Mouse (Mus musculus) kidney, adult 2 months (tissue): ENCODE measurements around the gene Sugct. TPM values are rescaled to one million over a fixed set of nuclear protein-coding genes. Genes with fewer than 3 reads are reported as not detected.

Experiments used
- DNase-seq: peaks from one replicate; pipeline ENCODE4 v3.0.0; 2021
- H3K27ac ChIP-seq: fragments of 200-500 bp; 2 replicates; pipeline ENCODE4 v1.5.1; 2012; ENCODE audit warnings: low read depth, low read length, control low read depth, inconsistent platforms; ENCODE audit not compliant: insufficient read depth
- H3K27me3 ChIP-seq: fragments of 200-500 bp; replicated peaks from 2 replicates; pipeline ENCODE4 v1.6.1; 2012; ENCODE audit warnings: mild to moderate bottlenecking, moderate library complexity, low read length, inconsistent platforms; ENCODE audit not compliant: control insufficient read depth, insufficient read depth
- H3K36me3 ChIP-seq: fragments of 200-500 bp; 2 replicates; pipeline ENCODE4 v1.6.1; 2012; ENCODE audit warnings: mild to moderate bottlenecking, moderate library complexity, low read length, inconsistent platforms; ENCODE audit not compliant: control insufficient read depth, insufficient read depth
- H3K4me1 ChIP-seq: fragments of 200-500 bp; 2 replicates; pipeline ENCODE4 v1.6.1; 2011; ENCODE audit warnings: low read length; ENCODE audit not compliant: control insufficient read depth, insufficient read depth
- H3K4me3 ChIP-seq: fragments of 200-500 bp; 2 replicates; pipeline ENCODE4 v1.5.1; 2011; ENCODE audit warnings: mild to moderate bottlenecking, low read depth, low read length, control low read depth; ENCODE audit not compliant: insufficient read depth
- CTCF ChIP-seq: fragments of 200-500 bp; conservative IDR thresholded peaks from 2 replicates; pipeline ENCODE4 v1.5.1; 2011; ENCODE audit warnings: low read depth, mild to moderate bottlenecking, control low read depth, low read length, moderate library complexity, mixed read lengths; ENCODE audit not compliant: insufficient read depth, insufficient read length
- POLR2A ChIP-seq: fragments of 200-500 bp; IDR thresholded peaks from one replicate; pipeline ENCODE4 v1.6.1; 2011; ENCODE audit warnings: low read depth, low read length, control low read depth
- WGBS: fragments of 180-500 bp; shearing (Covaris S2); methylation state at CpG from one replicate; pipeline ENCODE4 v1.1.7; 2018; 5-methylcytosine and 5-hydroxymethylcytosine counted together
- polyA plus RNA-seq: library from polyadenylated mRNA; depleted of rRNA; stranded (reverse); fragments of >200 nt; gene quantifications from 2 replicates; pipeline ENCODE4 v1.2.3, GENCODE M21; 2012; rRNA removed

The Sugct gene
- polyA plus RNA-seq, 1 experiment, result 35.5 TPM

GRCm38 (mm10) chr13:16816747-16817146 is 878.6 kb downstream of the Sugct start:
- H3K27me3 ChIP-seq, result no peaks in the 10 kb centered on the region
- H3K36me3 ChIP-seq, result no peaks in the 10 kb centered on the region
- whole genome bisulfite sequencing, result 79% methylated on average over 5 of the region's 5 CpGs
- no peak for DNase-seq
- no peak overlapping the region for H3K4me3 ChIP-seq
- TF ChIP-seq CTCF (no peak), POLR2A (no peak)
- no peaks in the 10 kb centered on the region for H3K4me1 ChIP-seq
- H3K27ac ChIP-seq, result no peak overlapping the region

GRCm38 (mm10) chr13:16812268-16812667 is 883.1 kb downstream of the Sugct start:
- DNase-seq, result no peak
- Histone ChIP-seq H3K27ac (no peak overlapping the region), H3K4me1 (no peaks in the 10 kb centered on the region), H3K36me3 (no peaks in the 10 kb centered on the region), H3K4me3 (no peak overlapping the region), H3K27me3 (no peaks in the 10 kb centered on the region)
- 93% methylated on average over 2 of the region's 2 CpGs for WGBS
- TF ChIP-seq CTCF (no peak), POLR2A (no peak)

Other genes with a start within 250 kb of the Sugct start
- gene Mplkip, start 361 bp downstream of the Sugct start, polyA plus RNA-seq, result 4.9 and 6.0 TPM in 2 replicates
- gene Cdk13, start 109.5 kb upstream of the Sugct start, polyA plus RNA-seq, result 18.7 and 23.3 TPM in 2 replicates
- 16.6 and 21.8 TPM in 2 replicates for gene Rala, start 248.7 kb upstream of the Sugct start, polyA plus RNA-seq